Mouse (Mus musculus) liver, postnatal 0 days (tissue): ENCODE measurements around the gene D430019H16Rik.

ENCODE experiments used
- CTCF ChIP-seq: sonication (generic); IDR thresholded peaks from 2 replicates; pipeline ENCODE4 v1.5.1; 2016; ENCODE audit warnings: antibody characterized with exemption, low read depth
- EP300 ChIP-seq: IDR thresholded peaks from 2 replicates; pipeline ENCODE4 v1.6.1; 2016; ENCODE audit warnings: antibody characterized with exemption, low read depth, mild to moderate bottlenecking

DNA sequence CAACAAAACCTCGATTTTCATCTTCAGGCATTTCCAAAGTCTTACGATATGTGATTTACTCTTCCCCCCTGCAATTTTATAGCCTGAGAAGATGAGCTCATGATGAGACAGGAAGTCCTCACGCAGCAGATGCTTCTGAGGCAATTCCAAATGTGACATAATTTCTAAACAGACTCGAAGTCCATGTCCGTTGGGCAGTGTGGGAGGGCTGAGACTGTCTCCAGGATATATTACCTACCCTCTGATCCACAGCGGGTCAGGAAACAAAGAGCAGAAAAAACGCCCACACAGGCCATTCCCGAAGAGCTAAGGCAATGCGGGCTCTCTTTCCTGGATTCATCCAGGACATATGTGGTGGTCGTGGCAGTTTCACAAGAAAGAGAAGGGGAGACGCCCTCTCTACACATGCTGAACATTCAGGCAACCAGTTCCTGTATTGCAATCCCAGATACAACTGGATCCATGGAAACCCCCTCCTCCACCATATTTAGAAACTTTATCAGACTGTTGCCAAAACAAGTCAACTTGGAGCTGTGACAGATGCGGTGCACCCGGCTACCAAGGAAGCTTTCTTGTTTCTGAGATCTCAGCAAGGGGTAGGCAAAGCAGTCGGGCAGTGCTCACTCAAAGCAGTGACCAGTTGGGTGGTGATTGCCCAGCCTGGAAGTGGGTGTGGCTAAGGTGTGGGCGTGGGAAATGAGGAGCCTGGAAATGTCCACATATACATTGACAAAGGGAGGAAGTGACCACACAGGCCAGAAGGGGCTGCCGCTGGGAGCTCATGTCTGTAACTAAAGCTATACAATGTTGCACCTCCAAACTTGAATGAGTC is 58.2 kb downstream of the D430019H16Rik start:
- TF ChIP-seq EP300: no peak
- no peak for TF ChIP-seq CTCF
